Mouse (Mus musculus) kidney, adult 2 months (tissue): ENCODE results near the gene Mtcl1.

Source experiments
- CTCF ChIP-seq: fragments of 200-500 bp; conservative IDR thresholded peaks from 2 replicates; pipeline ENCODE4 v1.5.1; 2011; ENCODE audit warnings: low read depth, mild to moderate bottlenecking, control low read depth, low read length, moderate library complexity, mixed read lengths; ENCODE audit not compliant: insufficient read depth, insufficient read length
- POLR2A ChIP-seq: fragments of 200-500 bp; IDR thresholded peaks from one replicate; pipeline ENCODE4 v1.6.1; 2011; ENCODE audit warnings: low read depth, low read length, control low read depth

DNA sequence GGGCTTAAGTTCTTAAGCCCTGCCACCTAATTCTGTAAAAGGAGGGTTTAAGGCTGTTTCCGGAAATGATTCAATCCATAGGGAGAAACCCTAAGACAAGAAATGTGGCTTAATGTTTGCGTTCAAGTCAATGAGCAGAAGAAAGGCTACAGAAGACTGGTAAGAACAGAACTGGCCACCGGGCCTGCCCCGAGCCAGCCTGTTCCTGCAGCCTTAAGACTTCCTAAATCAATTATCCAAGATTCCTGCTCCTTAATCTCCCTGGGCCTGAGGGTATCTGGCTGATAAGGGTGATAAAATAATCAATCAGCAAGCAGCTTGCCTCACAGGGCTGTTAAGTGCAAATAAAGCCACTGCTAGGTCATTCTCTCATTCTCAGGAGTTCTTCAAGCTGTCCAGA is 31.8 kb downstream of the Mtcl1 start:
- no peak for TF ChIP-seq CTCF
- no peak for TF ChIP-seq POLR2A
